Mouse (Mus musculus) midbrain, embryonic 16.5 days (tissue): Measurements from ENCODE around the gene Srr. TPM values are rescaled to one million over a fixed set of nuclear protein-coding genes. Genes with fewer than 3 reads are reported as not detected.

Source experiments
- ATAC-seq: fragments of 200-750 bp; cut with Nextera tagmentation; 2 replicates; pipeline ENCODE4 v1.8.0; 2017; ENCODE audit warnings: moderate TSS enrichment
- H3K27ac ChIP-seq: fragments of 300-500 bp; sonication (generic); 2 replicates; pipeline ENCODE4 v1.5.1; 2014; ENCODE audit warnings: mild to moderate bottlenecking, low read length, mixed read lengths
- H3K27me3 ChIP-seq: fragments of 300-500 bp; sonication (generic); 2 replicates; pipeline ENCODE4 v1.6.1; 2014; ENCODE audit warnings: low read depth, low read length, mixed read lengths; ENCODE audit not compliant: control insufficient read depth, insufficient read depth
- H3K36me3 ChIP-seq: fragments of 300-500 bp; sonication (generic); 2 replicates; pipeline ENCODE4 v1.6.1; 2014; ENCODE audit warnings: mild to moderate bottlenecking, low read length, moderate library complexity, mixed read lengths; ENCODE audit not compliant: control insufficient read depth, insufficient read depth
- H3K4me1 ChIP-seq: fragments of 300-500 bp; sonication (generic); 2 replicates; pipeline ENCODE4 v1.6.1; 2014; ENCODE audit warnings: mild to moderate bottlenecking, low read length, mixed read lengths; ENCODE audit not compliant: control insufficient read depth, insufficient read depth
- H3K4me2 ChIP-seq: fragments of 300-500 bp; sonication (generic); 2 replicates; pipeline ENCODE4 v1.6.1; 2014; ENCODE audit warnings: mild to moderate bottlenecking, low read length, mixed read lengths
- H3K4me3 ChIP-seq: fragments of 300-500 bp; sonication (generic); 2 replicates; pipeline ENCODE4 v1.5.1; 2014; ENCODE audit warnings: low read depth, mild to moderate bottlenecking, low read length, moderate library complexity, mixed read lengths
- H3K9ac ChIP-seq: fragments of 300-500 bp; sonication (generic); 2 replicates; pipeline ENCODE4 v1.6.1; 2014; ENCODE audit warnings: low read depth, low read length, mixed read lengths
- H3K9me3 ChIP-seq: fragments of 300-500 bp; sonication (generic); replicated peaks from 2 replicates; pipeline ENCODE4 v1.6.1; 2014; ENCODE audit warnings: mild to moderate bottlenecking, low read length, mixed read lengths; ENCODE audit not compliant: control insufficient read depth, poor library complexity, severe bottlenecking
- WGBS: fragments of 180-500 bp; shearing (Covaris S2); extraction: QIAGEN DNeasy Blood & Tissue Kit; methylation state at CpG from one replicate; pipeline ENCODE4 v1.1.7; 2014; 5-methylcytosine and 5-hydroxymethylcytosine counted together
- microRNA-seq: library from miRNA; unstranded; fragments of <30 nt; microRNA quantifications from one replicate; pipeline ENCODE4, GENCODE M21; 2017
- polyA plus RNA-seq: library from polyadenylated mRNA; unstranded; fragments of >200 nt; fragmentation: Nextera tagmentation; extraction: Ambion mirVana; gene quantifications from 2 replicates; pipeline ENCODE4 v1.2.1, GENCODE M21; 2015

Gene Srr
- polyA plus RNA-seq, 1 experiment from 2014 or later = 40.9 TPM

DNA sequence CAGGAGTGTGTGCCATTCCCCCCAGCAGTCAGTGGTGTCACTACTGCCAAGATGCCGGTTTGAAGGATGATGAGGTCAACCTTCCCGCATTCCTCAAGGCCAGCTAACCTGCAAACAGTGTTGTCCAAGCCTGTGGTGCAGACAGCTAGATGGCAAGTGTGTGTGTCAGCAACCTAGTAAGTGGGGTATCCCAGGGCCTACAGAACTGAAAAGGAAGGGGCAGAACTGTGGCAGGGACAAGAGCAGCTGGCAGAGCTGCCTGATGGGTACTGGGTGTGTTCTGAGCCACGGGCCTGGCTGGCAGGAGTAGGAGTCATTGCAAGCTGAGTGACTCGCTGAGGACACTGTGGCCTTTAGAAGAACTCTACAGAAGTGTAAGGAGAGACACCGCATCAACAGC is 63.6 kb downstream of the Srr start:
- no peak overlapping the region for H3K27ac ChIP-seq
- no peak overlapping the region for H3K9ac ChIP-seq
- no peak overlapping the region for H3K4me2 ChIP-seq
- no peak overlapping the region for H3K4me3 ChIP-seq
- no peak for ATAC-seq
- H3K9me3 ChIP-seq = no peaks in the 10 kb centered on the region
- 85% methylated on average over 5 of the region's 5 CpGs for WGBS
- H3K27me3 ChIP-seq = no peaks in the 10 kb centered on the region
- no peaks in the 10 kb centered on the region for H3K4me1 ChIP-seq
- H3K36me3 ChIP-seq = peaks cover 42% of the 10 kb centered on the region

DNA sequence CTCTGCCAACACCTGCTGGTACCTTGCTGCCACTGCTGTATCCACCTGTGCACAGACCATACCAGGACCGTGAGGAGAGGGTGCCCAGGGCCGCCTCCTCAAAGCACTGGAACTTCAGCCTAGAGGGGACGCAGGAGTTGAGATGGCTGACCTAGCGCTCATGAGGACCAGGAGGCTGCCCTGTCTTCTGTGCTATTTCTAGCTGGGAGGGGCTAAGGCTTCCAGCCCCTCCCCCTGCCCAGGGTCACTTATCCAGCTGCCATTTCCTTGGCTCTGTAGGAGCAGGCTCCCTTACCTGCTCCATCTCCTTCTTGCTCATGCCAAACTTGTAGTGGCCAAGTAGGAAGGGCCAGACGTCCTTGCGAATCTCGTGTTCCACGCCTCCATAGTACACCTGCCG is 68.0 kb downstream of the Srr start:
- no peaks in the 10 kb centered on the region for H3K9me3 ChIP-seq
- H3K27me3 ChIP-seq = no peaks in the 10 kb centered on the region
- no peaks in the 10 kb centered on the region for H3K4me1 ChIP-seq
- WGBS = 87% methylated on average over 9 of the region's 9 CpGs
- ATAC-seq = no peak
- peaks cover 35% of the 10 kb centered on the region for H3K36me3 ChIP-seq
- no peak overlapping the region for H3K9ac ChIP-seq
- H3K4me3 ChIP-seq = no peak overlapping the region
- H3K27ac ChIP-seq = no peak overlapping the region
- H3K4me2 ChIP-seq = no peak overlapping the region

Small RNA genes within 50 kb of the gene (microRNA-seq; reads per million reads assigned to microRNA genes)
- gene Mir6926 = 1.0 reads per million

Other genes starting within 250 kb of the Srr start
- 45.8 and 57.5 TPM in 2 replicates for gene Pafah1b1, start 201.3 kb downstream of the Srr start, polyA plus RNA-seq
- gene Mettl16, start 155.1 kb downstream of the Srr start, polyA plus RNA-seq = 53.2 and 60.0 TPM in 2 replicates
- gene Mnt, start 95.0 kb downstream of the Srr start, polyA plus RNA-seq = 7.6 and 8.6 TPM in 2 replicates
- 30.3 and 31.8 TPM in 2 replicates for gene Sgsm2, start 28.9 kb downstream of the Srr start, polyA plus RNA-seq
- 27.6 and 30.2 TPM in 2 replicates for gene Tsr1, start 27.9 kb downstream of the Srr start, polyA plus RNA-seq
- 14.6 and 17.4 TPM in 2 replicates for gene Smg6, start 125 bp downstream of the Srr start, polyA plus RNA-seq
- gene Hic1, start 243.6 kb upstream of the Srr start, polyA plus RNA-seq = 1.3 and 1.8 TPM in 2 replicates